Mouse (Mus musculus) small intestine, adult 10 weeks (tissue): ENCODE data around the gene Nlrp10. TPM values are rescaled to one million over a fixed set of nuclear protein-coding genes. Genes with fewer than 3 reads are reported as not detected.

Source experiments
- polyA plus RNA-seq: library from polyadenylated mRNA; stranded (reverse); fragments of 350-450 nt; fragmentation: Illumina TruSeq; extraction: RNeasy Lipid Tissue Mini Kit (QIAGEN cat#74804); gene quantifications from one replicate; pipeline ENCODE4 v1.2.3, GENCODE M21; 2014; ENCODE audit warnings: low replicate concordance

Gene Nlrp10
- 0.19 TPM for polyA plus RNA-seq

DNA sequence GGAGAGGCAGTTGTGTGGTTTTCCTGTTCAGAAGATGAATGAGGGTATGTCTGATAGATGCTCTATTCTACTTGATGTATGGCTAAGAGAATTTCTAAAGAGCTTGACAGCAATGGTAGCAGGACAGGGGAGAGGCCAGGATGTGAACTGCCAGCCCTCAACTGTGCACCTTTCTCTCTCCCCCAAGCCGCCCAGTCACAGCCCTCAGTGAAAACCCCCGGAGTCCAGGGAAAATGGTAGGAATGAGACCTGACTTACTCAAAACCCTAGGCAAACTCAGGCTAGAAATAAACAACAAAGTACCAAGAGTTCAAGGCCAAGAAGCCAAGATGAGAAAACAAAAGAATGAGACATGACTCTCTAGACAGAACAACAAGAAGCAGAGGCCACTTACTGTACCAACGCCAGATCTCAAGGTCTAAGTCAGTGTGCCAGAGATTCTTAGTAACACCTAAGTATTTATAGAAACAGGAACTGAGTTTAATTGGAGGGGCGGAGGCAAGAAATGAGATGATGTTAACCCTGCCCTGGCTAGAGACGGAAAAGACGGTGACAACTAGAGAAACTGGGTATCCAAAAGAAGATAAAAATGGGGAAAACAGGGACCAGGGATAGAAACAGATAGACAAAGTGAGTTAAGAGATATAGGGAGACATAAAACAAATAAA, at the start of gene Nlrp10:
Nlrp10 (minus strand) TSS at position 453 of the 668 bp plus-strand sequence.

DNA sequence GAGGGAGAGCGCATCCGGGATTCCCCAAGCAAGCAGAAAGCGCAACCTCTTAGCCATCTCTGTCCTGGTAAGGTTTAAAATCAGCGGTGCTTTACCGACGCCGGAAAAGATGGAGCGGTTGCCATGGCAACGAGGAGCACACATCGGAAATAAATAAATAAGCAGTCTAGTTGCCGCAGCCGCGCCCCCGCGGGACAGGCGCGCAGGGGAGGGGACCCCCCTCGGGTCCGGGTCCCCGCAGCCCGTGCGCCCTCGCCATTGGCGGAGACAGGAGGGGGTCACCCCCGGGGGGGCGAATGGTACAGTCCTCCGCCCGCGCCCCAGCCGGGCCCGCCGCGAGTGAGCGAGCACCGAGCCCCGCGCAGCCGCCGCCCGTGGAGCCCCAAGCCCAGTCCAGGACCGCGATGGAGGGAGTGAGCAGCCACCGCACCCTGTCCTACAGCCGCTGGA, 20.4 kb upstream of the Nlrp10 start, which contains the start of gene Tub:
Tub (plus strand) TSS at position 27 of the 450 bp plus-strand sequence.

DNA sequence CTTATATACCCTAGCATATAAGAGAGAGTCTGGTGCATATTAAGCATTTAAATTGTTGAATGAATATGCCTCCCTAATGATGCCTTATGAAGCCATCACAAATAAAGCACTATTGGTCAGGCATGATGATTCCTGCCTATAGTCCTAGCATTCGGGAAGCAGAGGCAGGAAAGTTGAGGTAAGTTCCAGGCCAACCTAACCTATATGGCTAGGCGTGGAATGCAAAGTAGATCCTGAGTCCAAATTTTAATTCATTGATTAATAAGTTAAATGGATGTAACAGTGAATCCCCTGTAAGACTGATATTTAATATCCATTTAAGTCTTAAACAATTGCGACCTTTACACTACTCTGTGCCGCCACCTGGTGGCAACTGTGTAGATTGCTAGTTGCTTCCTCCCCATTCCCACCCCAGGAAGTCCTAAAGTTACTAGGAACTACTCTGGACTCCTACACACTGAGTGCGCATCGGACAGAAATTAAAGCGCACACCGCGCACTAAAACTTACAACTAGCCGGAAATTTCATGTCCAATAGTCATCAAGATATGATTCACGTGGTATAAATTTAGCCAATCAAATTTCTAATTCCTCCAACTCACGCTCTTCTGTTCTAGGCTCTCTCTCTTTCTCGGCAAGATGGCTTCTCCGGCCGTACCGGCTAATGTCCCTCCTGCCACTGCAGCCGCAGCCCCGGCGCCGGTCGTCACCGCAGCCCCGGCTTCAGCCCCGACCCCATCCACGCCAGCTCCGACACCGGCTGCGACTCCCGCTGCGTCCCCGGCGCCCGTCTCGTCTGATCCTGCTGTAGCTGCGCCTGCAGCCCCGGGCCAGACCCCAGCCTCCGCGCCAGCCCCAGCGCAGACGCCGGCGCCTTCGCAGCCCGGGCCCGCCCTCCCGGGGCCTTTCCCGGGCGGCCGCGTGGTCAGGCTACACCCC, 4.1 kb upstream of the Nlrp10 start, which contains the start of gene Eif3f:
Eif3f (plus strand) TSS at position 624 of the 938 bp plus-strand sequence.

DNA sequence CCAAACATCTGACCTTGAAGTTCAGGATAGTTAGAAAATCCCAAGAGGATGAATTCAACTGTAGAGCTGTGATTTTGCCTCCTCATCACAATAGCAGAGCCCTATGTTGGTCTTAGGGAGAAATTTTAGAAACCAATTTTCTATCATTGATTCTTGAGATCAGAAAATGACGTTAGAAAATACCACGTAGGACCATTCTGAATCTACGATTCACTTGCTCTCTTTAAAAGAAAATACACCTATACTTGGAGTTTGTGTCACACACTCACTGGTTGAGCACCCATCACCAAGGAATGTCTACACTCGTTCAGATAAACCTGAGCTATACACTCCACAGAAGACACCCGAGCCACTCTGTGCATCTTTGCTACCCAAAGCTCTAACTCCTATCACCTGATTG, 35.7 kb downstream of the Nlrp10 start, which contains the start of gene Olfr519:
Olfr519 (minus strand) TSS at position 101 of the 400 bp plus-strand sequence.

DNA sequence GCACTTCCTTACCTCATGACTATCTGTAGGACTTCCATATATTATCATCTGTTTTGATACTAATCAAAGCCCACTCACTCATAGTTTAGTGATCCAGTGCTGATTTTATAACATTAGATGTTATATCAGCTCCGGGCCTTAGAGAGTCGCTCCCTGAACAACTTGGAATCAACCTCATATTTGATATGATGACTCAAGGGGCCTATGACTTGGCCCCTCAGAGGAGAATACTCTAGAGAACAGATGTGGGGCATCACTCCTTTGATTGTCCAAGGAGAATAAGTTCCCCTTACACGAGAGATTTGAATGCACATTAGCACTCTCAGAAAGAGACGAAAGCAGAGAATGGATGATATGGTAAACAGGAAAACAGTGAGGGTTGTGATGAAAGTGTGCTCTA, 45.1 kb downstream of the Nlrp10 start, which contains the start of gene Olfr518:
Olfr518 (minus strand) TSS at position 101 of the 400 bp plus-strand sequence.

DNA sequence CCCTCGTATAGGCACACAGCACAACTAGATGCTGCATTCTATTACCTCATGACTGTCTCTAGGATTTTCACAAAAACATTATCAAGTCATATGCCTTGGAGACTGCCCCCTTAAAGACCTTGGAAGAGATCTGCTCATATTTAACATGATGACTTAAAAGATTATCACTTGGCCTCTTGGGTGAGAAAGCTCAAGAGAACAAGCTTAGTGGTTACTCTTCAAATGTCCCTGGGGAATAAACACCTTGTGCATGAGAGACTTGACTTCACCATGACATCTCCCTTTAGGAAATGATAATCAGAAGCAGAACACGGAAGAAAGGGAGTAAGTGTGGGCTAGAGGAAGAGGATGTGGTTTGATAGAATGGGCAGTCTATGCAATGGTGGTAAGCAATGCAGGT, 57.7 kb downstream of the Nlrp10 start, which contains the start of gene Olfr517:
Olfr517 (minus strand) TSS at position 101 of the 400 bp plus-strand sequence.

Other genes with a start within 250 kb of the Nlrp10 start
- gene Olfr512, start 216.9 kb downstream of the Nlrp10 start, polyA plus RNA-seq = not detected
- gene Olfr513, start 179.2 kb downstream of the Nlrp10 start, polyA plus RNA-seq = not detected
- gene Olfr514, start 104.2 kb downstream of the Nlrp10 start, polyA plus RNA-seq = not detected
- not detected for gene Olfr516, start 79.6 kb downstream of the Nlrp10 start, polyA plus RNA-seq
- gene Olfr517, start 57.8 kb downstream of the Nlrp10 start, polyA plus RNA-seq = not detected
- gene Olfr518, start 45.2 kb downstream of the Nlrp10 start, polyA plus RNA-seq = not detected
- not detected for gene Olfr519, start 35.8 kb downstream of the Nlrp10 start, polyA plus RNA-seq
- gene Eif3f, start 4.2 kb upstream of the Nlrp10 start, polyA plus RNA-seq = 19.4 TPM
- 0.45 TPM for gene Tub, start 20.2 kb upstream of the Nlrp10 start, polyA plus RNA-seq
- gene Ric3, start 153.2 kb upstream of the Nlrp10 start, polyA plus RNA-seq = 2.7 TPM
- gene Lmo1, start 245.0 kb upstream of the Nlrp10 start, polyA plus RNA-seq = not detected